ENCODE assay signal across 40 mouse cellular contexts in the genomic region with DNA sequence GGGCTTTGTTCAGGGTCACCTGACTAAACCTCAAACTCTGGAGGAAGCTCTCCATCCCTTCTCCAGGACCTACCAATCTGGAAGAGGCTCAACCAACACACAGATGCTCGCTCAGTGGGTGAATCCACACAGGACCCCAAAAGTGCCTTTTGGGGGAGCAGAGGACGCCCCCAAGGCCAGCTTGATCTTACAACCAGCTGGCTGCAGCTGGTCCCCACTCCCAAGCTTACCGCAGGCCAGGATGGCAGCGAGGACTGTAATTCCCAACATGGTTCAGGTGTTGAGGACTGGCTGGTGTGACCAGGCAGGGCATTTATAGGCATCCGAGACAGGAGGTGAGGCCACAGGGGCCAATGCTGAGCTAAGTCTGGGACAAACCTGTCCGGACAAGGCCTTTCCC. TPM values are rescaled to one million over a fixed set of nuclear protein-coding genes. Genes with fewer than 3 reads are reported as not detected.
"Had no signal": no experiment of that assay in that cellular context is flagged by ENCODE, and none has a peak within 500 bp of the region (broad histone marks: within the 10 kb centered on the region; RNA-seq: fewer than 3 reads in every experiment).

A gene (minus strand): TSS at position 361 of the 400 bp plus-strand sequence.

- H3K4me3 ChIP-seq: gastrocnemius, adult 2 months; heart, adult 2 months; heart, embryonic 13.5 days; heart, embryonic 15.5 days; hindbrain, embryonic 10.5 days; hindbrain, embryonic 13.5 days; hindbrain, embryonic 15.5 days; kidney, embryonic 15.5 days; limb, embryonic 10.5 days; limb, embryonic 12.5 days had no signal

- H3K27ac ChIP-seq: gastrocnemius, adult 2 months; heart, adult 2 months; heart, embryonic 13.5 days; heart, embryonic 15.5 days; hindbrain, embryonic 10.5 days; hindbrain, embryonic 13.5 days; hindbrain, embryonic 15.5 days; hindbrain, postnatal 0 days; kidney, embryonic 15.5 days; kidney, postnatal 0 days; limb, embryonic 10.5 days; limb, embryonic 12.5 days had no signal

- ATAC-seq: hindbrain, postnatal 0 days; intestine, embryonic 16.5 days had no signal

- H3K27me3 ChIP-seq: heart, embryonic 13.5 days; heart, embryonic 15.5 days; hindbrain, embryonic 13.5 days; hindbrain, embryonic 15.5 days; kidney, embryonic 15.5 days; limb, embryonic 12.5 days had no signal

- H3K9ac ChIP-seq: heart, embryonic 13.5 days; heart, embryonic 15.5 days; hindbrain, embryonic 13.5 days; hindbrain, embryonic 15.5 days; kidney, embryonic 15.5 days; limb, embryonic 12.5 days had no signal

- H3K36me3 ChIP-seq: heart, embryonic 13.5 days; heart, embryonic 15.5 days; hindbrain, embryonic 10.5 days; hindbrain, embryonic 13.5 days; hindbrain, embryonic 15.5 days; kidney, embryonic 15.5 days; limb, embryonic 10.5 days; limb, embryonic 12.5 days had no signal

- H3K4me2 ChIP-seq: heart, embryonic 11.5 days; heart, embryonic 13.5 days; heart, embryonic 15.5 days; hindbrain, embryonic 13.5 days; hindbrain, embryonic 15.5 days; kidney, embryonic 15.5 days; limb, embryonic 12.5 days; liver, embryonic 11.5 days had no signal

- H3K9me3 ChIP-seq: heart, embryonic 13.5 days; heart, embryonic 15.5 days; hindbrain, embryonic 13.5 days; hindbrain, embryonic 15.5 days; kidney, embryonic 15.5 days; limb, embryonic 10.5 days; limb, embryonic 12.5 days had no signal

- H3K4me1 ChIP-seq: heart, embryonic 13.5 days; heart, embryonic 15.5 days; hindbrain, embryonic 10.5 days; hindbrain, embryonic 13.5 days; hindbrain, embryonic 15.5 days; kidney, embryonic 15.5 days; limb, embryonic 10.5 days; limb, embryonic 12.5 days had no signal

- DNase-seq: gastrocnemius, adult 2 months; gastrocnemius, postnatal 10 days; gastrocnemius, postnatal 25 days; heart, adult 2 months; heart, postnatal 4 days; kidney, adult 11 months; kidney, adult 2 months; kidney, adult 9 months; kidney, postnatal 14 days; kidney, postnatal 36 days; layer of hippocampus, adult 9-11 months; layer of hippocampus, postnatal 36 days; liver had no signal

RNA-seq across cellular contexts. Expression of the gene that starts here (rescaled TPM):
- total RNA-seq: gastrocnemius, adult 2 months; gastrocnemius, postnatal 10 days; gastrocnemius, postnatal 25 days; gastrocnemius, postnatal 4 days; granulocyte monocyte progenitor cell, adult 5-6 weeks; heart, adult 2 months; heart, postnatal 25 days; heart, postnatal 4 days; hindbrain, postnatal 0 days; layer of hippocampus, adult 18-20 months; layer of hippocampus, adult 8-10 months; layer of hippocampus, postnatal 14 days; layer of hippocampus, postnatal 36 days; left cerebral cortex, adult 18-20 months; left cerebral cortex, adult 8-10 months; left cerebral cortex, postnatal 14 days; left cerebral cortex, postnatal 36 days had no signal
- polyA plus RNA-seq: frontal cortex, adult 2 months; heart, adult 2 months; heart, embryonic 11.5 days; heart, embryonic 13.5 days; heart, embryonic 15.5 days; heart, postnatal 0 days; hindbrain, embryonic 10.5 days; hindbrain, embryonic 13.5 days; hindbrain, embryonic 15.5 days; hindbrain, postnatal 0 days; intestine, embryonic 14.5 days; kidney, adult 2 months; kidney, embryonic 15.5 days; kidney, postnatal 0 days; limb, embryonic 10.5 days; limb, embryonic 12.5 days; limb, embryonic 14.5 days; liver, embryonic 11.5 days had no signal
